Mouse (Mus musculus) thymus, adult 2 months (tissue): Measurements from ENCODE around the gene 5031410I06Rik.
"Not testable (repeated sequence)": the region's sequence is repeated elsewhere in the genome, so short reads cannot be mapped to it uniquely, and the experiment has no call there.

Source experiments
- CTCF ChIP-seq: fragments of 200-500 bp; IDR thresholded peaks from 2 replicates; pipeline ENCODE4 v1.5.1; 2012; ENCODE audit warnings: mild to moderate bottlenecking, control low read depth, low read length, moderate library complexity, borderline replicate concordance; ENCODE audit not compliant: control insufficient read depth, poor library complexity, insufficient read depth; ENCODE audit errors: extremely low read depth
- POLR2A ChIP-seq: fragments of 200-500 bp; IDR thresholded peaks from 2 replicates; pipeline ENCODE4 v1.6.1; 2012; ENCODE audit warnings: mild to moderate bottlenecking, low read length, control low read depth, moderate library complexity; ENCODE audit not compliant: control insufficient read depth, poor library complexity, insufficient read depth; ENCODE audit errors: extremely low read depth

- TF ChIP-seq CTCF, POLR2A: not testable (repeated sequence)
These were observed at the start of gene 5031410I06Rik for GRCm38 (mm10) chr5:26105262-26105661.
